ENCODE assay signal across 19 mouse cellular contexts in genomic region chr2:90887627-90888026, GRCm38 (mm10). TPM values are rescaled to one million over a fixed set of nuclear protein-coding genes. Genes with fewer than 3 reads are reported as not detected.
DNase-seq lines count a peak whose midpoint lies in the region; ATAC-seq lines count a peak whose summit lies in the region.
"Had no signal": no experiment of that assay in that cellular context is flagged by ENCODE, and none has a peak within 500 bp of the region (broad histone marks: within the 10 kb centered on the region; RNA-seq: fewer than 3 reads in every experiment).

No protein-coding gene starts in this region.

- peak overlapping the region; percentile 62 for H3K4me3 ChIP-seq in forebrain, embryonic 13.5 days
- H3K4me3 ChIP-seq in forebrain, embryonic 10.5 days = no peak overlapping the region
- peak overlapping the region; percentile 68 for H3K4me3 ChIP-seq in hindbrain, embryonic 15.5 days
- peak overlapping the region; percentile 66 for H3K4me3 ChIP-seq in neural tube, embryonic 13.5 days
- H3K4me3 ChIP-seq: liver, embryonic 15.5 days had no signal

- ATAC-seq in forebrain, embryonic 13.5 days = no peak
- ATAC-seq in hindbrain, embryonic 15.5 days (ENCODE audit: low FRiP score, low read depth) = no peak
- no peak for ATAC-seq in neural tube, embryonic 13.5 days (ENCODE audit: low read depth)
- ATAC-seq in CD4-positive, CD25-positive, alpha-beta regulatory T cell, adult 4 months = no peak

- intact Hi-C loops in heart, postnatal 14 days (cut with DNase I) = no loop called here

- peak overlapping the region; percentile 89 for H3K9ac ChIP-seq in forebrain, embryonic 13.5 days
- peak overlapping the region; percentile 85 for H3K9ac ChIP-seq in hindbrain, embryonic 15.5 days
- H3K9ac ChIP-seq in neural tube, embryonic 13.5 days = peak overlapping the region; percentile 90
- H3K9ac ChIP-seq: liver, embryonic 15.5 days had no signal

- no peak overlapping the region for H3K27ac ChIP-seq in forebrain, embryonic 13.5 days
- H3K27ac ChIP-seq in forebrain, embryonic 10.5 days = no peak overlapping the region
- peak overlapping the region; percentile 93 for H3K27ac ChIP-seq in hindbrain, embryonic 15.5 days (replicated peaks)
- H3K27ac ChIP-seq in neural tube, embryonic 13.5 days (replicated peaks) = 0 out of 2 replicates have a peak overlapping the region, but pooled peaks have one; percentile 95
- H3K27ac ChIP-seq: liver, embryonic 15.5 days; stomach, postnatal 0 days had no signal

- peaks cover 11% of the 10 kb centered on the region for H3K36me3 ChIP-seq in forebrain, embryonic 13.5 days (ENCODE audit: poor library complexity, severe bottlenecking)
- H3K36me3 ChIP-seq in forebrain, embryonic 10.5 days (replicated peaks) = peaks cover 7% of the 10 kb centered on the region; the same call in 1 of the 2 replicates
- peaks cover 8% of the 10 kb centered on the region; the same call in 1 of the 2 replicates for H3K36me3 ChIP-seq in hindbrain, embryonic 15.5 days
- H3K36me3 ChIP-seq in neural tube, embryonic 13.5 days = peaks cover 10% of the 10 kb centered on the region; the same call in 1 of the 2 replicates
- H3K36me3 ChIP-seq: liver, embryonic 15.5 days had no signal

- H3K4me2 ChIP-seq in forebrain, embryonic 13.5 days = peak overlapping the region; percentile 90
- H3K4me2 ChIP-seq in hindbrain, embryonic 15.5 days = peak overlapping the region; percentile 79
- H3K4me2 ChIP-seq in neural tube, embryonic 13.5 days = peak overlapping the region; percentile 79
- H3K4me2 ChIP-seq: heart, embryonic 11.5 days; liver, embryonic 15.5 days had no signal

- H3K27me3 ChIP-seq in forebrain, embryonic 13.5 days = peaks cover 61% of the 10 kb centered on the region
- peaks cover 86% of the 10 kb centered on the region for H3K27me3 ChIP-seq in forebrain, embryonic 10.5 days (ENCODE audit: poor library complexity, severe bottlenecking)
- no peaks in the 10 kb centered on the region for H3K27me3 ChIP-seq in hindbrain, embryonic 15.5 days
- peaks cover 50% of the 10 kb centered on the region for H3K27me3 ChIP-seq in neural tube, embryonic 13.5 days

- 68% methylated on average over 5 of the region's 5 CpGs for WGBS in forebrain, embryonic 13.5 days
- WGBS in forebrain, embryonic 10.5 days = 73% methylated on average over 5 of the region's 5 CpGs
- 73% methylated on average over 5 of the region's 5 CpGs for WGBS in hindbrain, embryonic 15.5 days
- WGBS in neural tube, embryonic 13.5 days = 70% methylated on average over 5 of the region's 5 CpGs

- peaks cover 52% of the 10 kb centered on the region for H3K4me1 ChIP-seq in forebrain, embryonic 13.5 days
- H3K4me1 ChIP-seq in forebrain, embryonic 10.5 days = peaks cover 46% of the 10 kb centered on the region
- H3K4me1 ChIP-seq in hindbrain, embryonic 15.5 days (replicated peaks) = peaks cover 63% of the 10 kb centered on the region
- peaks cover 61% of the 10 kb centered on the region for H3K4me1 ChIP-seq in neural tube, embryonic 13.5 days (replicated peaks)

- H3K9me3 ChIP-seq in forebrain, embryonic 13.5 days (replicated peaks) = no peaks in the 10 kb centered on the region
- no peaks in the 10 kb centered on the region; the same call in 1 of the 2 replicates for H3K9me3 ChIP-seq in forebrain, embryonic 10.5 days
- H3K9me3 ChIP-seq in hindbrain, embryonic 15.5 days = no peaks in the 10 kb centered on the region
- no peaks in the 10 kb centered on the region for H3K9me3 ChIP-seq in neural tube, embryonic 13.5 days
- H3K9me3 ChIP-seq: liver, embryonic 15.5 days had no signal

- DNase-seq in forebrain, embryonic 10.5 days (ENCODE audit: extremely low spot score, low spot score) = no peak
- peak; percentile 50 for DNase-seq in adipocyte (ENCODE audit: low spot score)
- DNase-seq in spleen, adult 12 weeks (ENCODE audit: low spot score) = no peak
- DNase-seq in heart, postnatal 14 days = no peak
- DNase-seq: adrenal gland, adult 2 months; cerebellum, adult 18-20 months; gastrocnemius, postnatal 36 days; heart, postnatal 36 days; kidney, adult 18-20 months; lung, postnatal 10 days; thymus, postnatal 14 days had no signal

RNA-seq across cellular contexts. Expression of gene C1qtnf4, which starts 2.0 kb away (rescaled TPM):
- polyA plus RNA-seq in forebrain, embryonic 13.5 days (2015; fragmentation: Nextera tagmentation; extraction: Ambion mirVana) = 9.0 and 9.4 TPM in 2 replicates
- polyA plus RNA-seq in forebrain, embryonic 10.5 days (2016; fragmentation: Nextera tagmentation; extraction: Ambion mirVana) = 3.1 and 3.4 TPM in 2 replicates
- 152 and 182 TPM in 2 replicates for polyA plus RNA-seq in hindbrain, embryonic 15.5 days (2015; fragmentation: Nextera tagmentation; extraction: Ambion mirVana)
- polyA plus RNA-seq in neural tube, embryonic 13.5 days (2015; fragmentation: Nextera tagmentation; extraction: Ambion mirVana) = 94.0 and 113 TPM in 2 replicates
- polyA plus RNA-seq in CD4-positive, CD25-positive, alpha-beta regulatory T cell, adult 4 months (2017; shearing (Covaris generic)) = under 1 TPM; 0.82 to 0.83 TPM
- 1 to 10 TPM; 4.3 to 6.3 TPM for total RNA-seq in heart, postnatal 14 days (2021)
- total RNA-seq: megakaryocyte-erythroid progenitor cell, adult 5-6 weeks had no signal

RNA-seq across cellular contexts. Expression of gene Kbtbd4, which starts 16.9 kb away (rescaled TPM):
- polyA plus RNA-seq in forebrain, embryonic 13.5 days (2015; fragmentation: Nextera tagmentation; extraction: Ambion mirVana) = 59.2 and 67.6 TPM in 2 replicates
- 59.1 and 61.4 TPM in 2 replicates for polyA plus RNA-seq in forebrain, embryonic 10.5 days (2016; fragmentation: Nextera tagmentation; extraction: Ambion mirVana)
- 52.7 and 58.0 TPM in 2 replicates for polyA plus RNA-seq in hindbrain, embryonic 15.5 days (2015; fragmentation: Nextera tagmentation; extraction: Ambion mirVana)
- 51.2 and 51.6 TPM in 2 replicates for polyA plus RNA-seq in neural tube, embryonic 13.5 days (2015; fragmentation: Nextera tagmentation; extraction: Ambion mirVana)
- polyA plus RNA-seq in CD4-positive, CD25-positive, alpha-beta regulatory T cell, adult 4 months (2017; shearing (Covaris generic)) = 10 to 100 TPM; 40.3 to 50.4 TPM
- 10 to 100 TPM; 19.3 to 22.6 TPM for total RNA-seq in heart, postnatal 14 days (2021)

RNA-seq across cellular contexts. Expression of gene Ndufs3, which starts 17.0 kb away (rescaled TPM):
- 219 and 222 TPM in 2 replicates for polyA plus RNA-seq in forebrain, embryonic 13.5 days (2015; fragmentation: Nextera tagmentation; extraction: Ambion mirVana)
- 201 and 203 TPM in 2 replicates for polyA plus RNA-seq in forebrain, embryonic 10.5 days (2016; fragmentation: Nextera tagmentation; extraction: Ambion mirVana)
- polyA plus RNA-seq in hindbrain, embryonic 15.5 days (2015; fragmentation: Nextera tagmentation; extraction: Ambion mirVana) = 208 and 220 TPM in 2 replicates
- polyA plus RNA-seq in neural tube, embryonic 13.5 days (2015; fragmentation: Nextera tagmentation; extraction: Ambion mirVana) = 211 and 216 TPM in 2 replicates
- 100 to 1,000 TPM; 103 to 127 TPM for polyA plus RNA-seq in CD4-positive, CD25-positive, alpha-beta regulatory T cell, adult 4 months (2017; shearing (Covaris generic))
- total RNA-seq in heart, postnatal 14 days (2021) = 100 to 1,000 TPM; 752 to 790 TPM

RNA-seq across cellular contexts. Expression of gene Mtch2, which starts 40.7 kb away (rescaled TPM):
- 275 and 283 TPM in 2 replicates for polyA plus RNA-seq in forebrain, embryonic 13.5 days (2015; fragmentation: Nextera tagmentation; extraction: Ambion mirVana)
- 245 and 249 TPM in 2 replicates for polyA plus RNA-seq in forebrain, embryonic 10.5 days (2016; fragmentation: Nextera tagmentation; extraction: Ambion mirVana)
- 231 and 236 TPM in 2 replicates for polyA plus RNA-seq in hindbrain, embryonic 15.5 days (2015; fragmentation: Nextera tagmentation; extraction: Ambion mirVana)
- polyA plus RNA-seq in neural tube, embryonic 13.5 days (2015; fragmentation: Nextera tagmentation; extraction: Ambion mirVana) = 257 and 263 TPM in 2 replicates
- 100 to 1,000 TPM; 101 to 104 TPM for polyA plus RNA-seq in CD4-positive, CD25-positive, alpha-beta regulatory T cell, adult 4 months (2017; shearing (Covaris generic))
- 100 to 1,000 TPM; 184 to 190 TPM for total RNA-seq in heart, postnatal 14 days (2021)

RNA-seq across cellular contexts. Expression of gene Celf1, which starts 52.6 kb away (rescaled TPM):
- polyA plus RNA-seq in forebrain, embryonic 13.5 days (2015; fragmentation: Nextera tagmentation; extraction: Ambion mirVana) = 132 and 138 TPM in 2 replicates
- polyA plus RNA-seq in forebrain, embryonic 10.5 days (2016; fragmentation: Nextera tagmentation; extraction: Ambion mirVana) = 156 and 161 TPM in 2 replicates
- 94.7 and 103 TPM in 2 replicates for polyA plus RNA-seq in hindbrain, embryonic 15.5 days (2015; fragmentation: Nextera tagmentation; extraction: Ambion mirVana)
- 104 and 112 TPM in 2 replicates for polyA plus RNA-seq in neural tube, embryonic 13.5 days (2015; fragmentation: Nextera tagmentation; extraction: Ambion mirVana)
- 10 to 100 TPM; 52.7 to 54.9 TPM for polyA plus RNA-seq in CD4-positive, CD25-positive, alpha-beta regulatory T cell, adult 4 months (2017; shearing (Covaris generic))
- 10 to 100 TPM; 87.1 to 89.0 TPM for total RNA-seq in heart, postnatal 14 days (2021)

Comparison
In these comparisons a context has a peak if more than half of its experiments do, and no peak if none do; other contexts are left out.
1. H3K27ac ChIP-seq: peak in hindbrain, embryonic 15.5 days (single experiment) and neural tube, embryonic 13.5 days (single experiment); none in forebrain, embryonic 13.5 days (single experiment) and forebrain, embryonic 10.5 days (single experiment).
2. Peak in every context shown above with its lines, with median percentiles within 50 percentile points of each other: H3K4me2 ChIP-seq and H3K9ac ChIP-seq.